Comparison of ENCODE assay signal across 12 mouse cellular contexts in genomic region chr1:92376456-92376855, GRCm38 (mm10).
DNase-seq lines count a peak whose midpoint lies in the region; ATAC-seq and TF ChIP-seq lines count a peak whose summit lies in the region.
"Had no signal": no experiment of that assay in that cellular context is flagged by ENCODE, and none has a peak within 500 bp of the region (broad histone marks: within the 10 kb centered on the region; RNA-seq: fewer than 3 reads in every experiment).

No protein-coding gene starts in this region.

- no peaks in the 10 kb centered on the region for H3K36me3 ChIP-seq in heart, embryonic 11.5 days (ENCODE audit: control insufficient read depth, insufficient read depth, low read length)
- no peaks in the 10 kb centered on the region for H3K36me3 ChIP-seq in hindbrain, postnatal 0 days (ENCODE audit: insufficient read depth, low read length)
- H3K36me3 ChIP-seq: hindbrain, embryonic 10.5 days; limb, embryonic 12.5 days had no signal

- peaks cover 24% of the 10 kb centered on the region for H3K4me1 ChIP-seq in heart, embryonic 11.5 days (ENCODE audit: control insufficient read depth, insufficient read depth, low read length)
- peaks cover 50% of the 10 kb centered on the region for H3K4me1 ChIP-seq in olfactory bulb, adult 2 months (ENCODE audit: control insufficient read depth, insufficient read depth, low read length)
- H3K4me1 ChIP-seq in hindbrain, postnatal 0 days (ENCODE audit: insufficient read depth, low read length): peaks cover 16% of the 10 kb centered on the region

- H3K27ac ChIP-seq in heart, embryonic 11.5 days (ENCODE audit: low read depth, low read length): peak overlapping the region; percentile 36
- H3K27ac ChIP-seq in olfactory bulb, adult 2 months (ENCODE audit: insufficient read depth, low read depth, low read length): peak overlapping the region; percentile 91
- no peak overlapping the region for H3K27ac ChIP-seq in hindbrain, postnatal 0 days
- H3K27ac ChIP-seq: hindbrain, embryonic 10.5 days; limb, embryonic 12.5 days had no signal

- peak; percentile 34 to 55 for DNase-seq in left cerebral cortex, adult 18-20 months (ENCODE audit: low spot score in 2 of 2)
- no peak for DNase-seq in left cerebral cortex, adult 8-10 months (ENCODE audit: low spot score in 2 of 2)
- peak; percentile 39 to 52 for DNase-seq in heart, postnatal 36 days
- DNase-seq in thymus, postnatal 36 days: no peak
- no peak for DNase-seq in hindbrain, postnatal 0 days (ENCODE audit: low spot score)
- DNase-seq: adrenal gland, adult 8-10 months; lung, embryonic 14.5 days; retina, postnatal 1 day had no signal

- H3K9me3 ChIP-seq in heart, embryonic 11.5 days (replicated peaks; ENCODE audit: control insufficient read depth, low read length): no peaks in the 10 kb centered on the region
- H3K9me3 ChIP-seq in hindbrain, postnatal 0 days (ENCODE audit: low read length): no peaks in the 10 kb centered on the region
- H3K9me3 ChIP-seq: hindbrain, embryonic 10.5 days; limb, embryonic 12.5 days had no signal

- H3K9ac ChIP-seq in heart, embryonic 11.5 days (ENCODE audit: low read depth, low read length): no peak overlapping the region
- H3K9ac ChIP-seq in hindbrain, postnatal 0 days (replicated peaks; ENCODE audit: low read length): no peak overlapping the region
- H3K9ac ChIP-seq: limb, embryonic 12.5 days; lung, embryonic 14.5 days had no signal

- ATAC-seq in heart, embryonic 11.5 days (replicated peaks; ENCODE audit: insufficient number of reproducible peaks, low FRiP score, low TSS enrichment): no peak
- ATAC-seq in hindbrain, postnatal 0 days: no peak

- H3K4me2 ChIP-seq in heart, embryonic 11.5 days: no peak overlapping the region
- H3K4me2 ChIP-seq in hindbrain, postnatal 0 days (ENCODE audit: low read depth, low read length): no peak overlapping the region
- H3K4me2 ChIP-seq: limb, embryonic 12.5 days; lung, embryonic 14.5 days had no signal

- intact Hi-C loops in heart, postnatal 36 days (cut with DNase I): no loop called here

- H3K4me3 ChIP-seq in heart, embryonic 11.5 days (ENCODE audit: low read depth, low read length): no peak overlapping the region
- H3K4me3 ChIP-seq in olfactory bulb, adult 2 months (ENCODE audit: insufficient read depth, low read depth, low read length): no peak overlapping the region
- H3K4me3 ChIP-seq in hindbrain, postnatal 0 days (ENCODE audit: low read length): no peak overlapping the region
- H3K4me3 ChIP-seq: hindbrain, embryonic 10.5 days; limb, embryonic 12.5 days had no signal

- no peak for TF ChIP-seq POLR2A in olfactory bulb, adult 2 months (IDR thresholded peaks at IDR 0.05; ENCODE audit: insufficient read depth, low read depth, low read length)

- TF ChIP-seq CTCF in olfactory bulb, adult 2 months (IDR thresholded peaks at IDR 0.05; ENCODE audit: insufficient read depth, low read depth, low read length): no peak
- TF ChIP-seq CTCF in hindbrain, postnatal 0 days (IDR thresholded peaks at IDR 0.05; ENCODE audit: low read depth): no peak

- WGBS in heart, embryonic 11.5 days (ENCODE audit: insufficient replicate concordance): 56% methylated on average over 4 of the region's 4 CpGs
- WGBS in olfactory bulb, adult 2 months: 32% methylated on average over 4 of the region's 4 CpGs
- 81% methylated on average over 4 of the region's 4 CpGs for WGBS in hindbrain, postnatal 0 days

- no peaks in the 10 kb centered on the region for H3K27me3 ChIP-seq in heart, embryonic 11.5 days (ENCODE audit: control insufficient read depth, insufficient read depth, low read length)
- no peaks in the 10 kb centered on the region for H3K27me3 ChIP-seq in hindbrain, postnatal 0 days (ENCODE audit: insufficient read depth, low read length)
- H3K27me3 ChIP-seq: limb, embryonic 12.5 days had no signal

Comparison
In these comparisons a context has a peak if more than half of its experiments do, and no peak if none do; other contexts are left out.
1. DNase-seq: peak in left cerebral cortex, adult 18-20 months (2 of 2) and heart, postnatal 36 days (2 of 2); none in left cerebral cortex, adult 8-10 months (0 of 2), thymus, postnatal 36 days (0 of 2) and hindbrain, postnatal 0 days (single experiment).